Mouse (Mus musculus): ENCODE data around the gene Slc30a5.

DNA sequence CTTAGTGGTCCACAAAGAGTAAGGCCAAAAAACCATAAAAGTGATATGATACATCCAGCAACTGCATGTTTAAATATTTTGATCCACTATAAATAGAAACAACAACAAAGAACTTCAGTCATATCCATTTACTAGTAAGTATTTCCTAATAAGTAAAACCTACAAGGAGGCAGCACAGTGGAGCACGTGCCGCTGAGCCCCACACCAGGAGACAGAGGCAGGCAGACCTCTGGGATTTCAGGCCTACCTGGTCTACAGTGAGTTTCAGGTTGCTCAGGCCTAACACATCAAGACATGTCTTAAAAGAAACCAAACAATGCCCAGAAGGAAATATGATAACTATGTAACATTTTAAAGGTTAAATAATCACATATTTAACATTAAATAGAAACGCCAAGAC is 8.3 kb downstream of the Slc30a5 start:
- no peak for TF ChIP-seq CTCF (conservative IDR thresholded peaks at IDR 0.05; ENCODE audit: insufficient read depth, insufficient read length, low read depth, low read length)
- no peak for TF ChIP-seq POLR2A (IDR thresholded peaks at IDR 0.05; ENCODE audit: low read depth, low read length)

All from kidney, adult 2 months (tissue).